Mouse (Mus musculus) ES-Bruce4 (cell line): ENCODE measurements around the gene Mgp.

Experiments used
- CTCF ChIP-seq: IDR thresholded peaks from one replicate; pipeline ENCODE4 v1.8.1; 2011; ENCODE audit warnings: low read depth, low read length
- EP300 ChIP-seq: IDR thresholded peaks from 2 replicates; pipeline ENCODE4 v1.6.1; 2011; ENCODE audit warnings: low read depth, low read length; ENCODE audit not compliant: insufficient read depth
- POLR2A ChIP-seq: IDR thresholded peaks from one replicate; pipeline ENCODE4 v1.8.1; 2011; ENCODE audit warnings: low read length; ENCODE audit not compliant: insufficient read depth

DNA sequence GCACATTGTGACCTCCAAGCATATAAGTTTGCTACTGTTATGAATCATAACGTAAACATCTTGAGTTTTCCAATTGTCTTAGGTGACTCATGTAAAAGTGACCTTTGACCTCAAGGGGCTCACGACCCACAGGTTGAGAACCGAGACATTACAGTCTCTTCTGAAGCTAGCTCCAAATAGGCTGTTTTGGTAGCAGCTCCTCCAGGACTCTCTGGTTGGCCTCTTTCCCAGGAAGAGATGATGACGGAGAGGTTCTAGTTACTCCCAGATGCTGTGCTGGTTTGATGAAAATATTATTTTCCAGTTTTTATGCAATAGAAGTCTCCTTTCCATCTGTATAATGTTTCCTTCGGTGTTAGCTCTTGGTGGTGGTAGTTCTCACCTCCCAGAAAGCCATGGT is 6.7 kb downstream of the Mgp start:
- TF ChIP-seq CTCF (no peak), EP300 (no peak), POLR2A (no peak)
